ENCODE assay signal across 9 mouse cellular contexts in the genomic region with DNA sequence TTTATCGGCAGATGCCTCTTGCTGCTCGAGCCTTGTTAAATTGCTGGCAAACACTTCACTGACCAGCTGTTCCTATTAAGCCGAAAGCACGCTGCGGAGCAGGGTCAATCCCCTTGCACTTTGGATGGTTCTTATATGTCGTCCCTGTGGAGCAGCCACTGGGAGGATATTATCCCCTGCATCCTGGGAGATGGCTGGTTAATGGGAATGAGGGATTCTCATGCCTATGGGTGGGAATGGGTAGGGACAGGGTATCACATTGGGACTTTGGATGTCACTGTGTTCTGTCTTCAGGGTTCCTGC.
DNase-seq lines count a peak whose midpoint lies in the region; ATAC-seq and TF ChIP-seq lines count a peak whose summit lies in the region.
"Had no signal": no experiment of that assay in that cellular context is flagged by ENCODE, and none has a peak within 500 bp of the region (broad histone marks: within the 10 kb centered on the region; RNA-seq: fewer than 3 reads in every experiment).

No protein-coding gene starts in this region.

- no peak for TF ChIP-seq CTCF in intestine, postnatal 0 days (IDR thresholded peaks at IDR 0.05; ENCODE audit: low read depth)
- no peak for TF ChIP-seq CTCF in kidney, postnatal 0 days (IDR thresholded peaks at IDR 0.05; ENCODE audit: low read depth)

- H3K27ac ChIP-seq in intestine, embryonic 15.5 days = no peak overlapping the region
- no peak overlapping the region for H3K27ac ChIP-seq in intestine, postnatal 0 days (ENCODE audit: low read depth, low read length)
- peak overlapping the region; percentile 43 for H3K27ac ChIP-seq in forebrain, embryonic 12.5 days
- no peak overlapping the region for H3K27ac ChIP-seq in kidney, postnatal 0 days
- no peak overlapping the region for H3K27ac ChIP-seq in midbrain, embryonic 16.5 days (ENCODE audit: low read length)
- H3K27ac ChIP-seq: limb, embryonic 12.5 days had no signal

- no peaks in the 10 kb centered on the region for H3K4me1 ChIP-seq in intestine, embryonic 15.5 days (replicated peaks)
- H3K4me1 ChIP-seq in intestine, postnatal 0 days (replicated peaks; ENCODE audit: control insufficient read depth, insufficient read depth, low read length) = no peaks in the 10 kb centered on the region
- peaks cover 33% of the 10 kb centered on the region for H3K4me1 ChIP-seq in forebrain, embryonic 12.5 days
- H3K4me1 ChIP-seq in kidney, postnatal 0 days (replicated peaks; ENCODE audit: insufficient read depth, low read length) = no peaks in the 10 kb centered on the region
- H3K4me1 ChIP-seq in midbrain, embryonic 16.5 days (ENCODE audit: control insufficient read depth, insufficient read depth, low read length) = peaks cover 11% of the 10 kb centered on the region

- H3K9ac ChIP-seq in intestine, embryonic 15.5 days = no peak overlapping the region
- H3K9ac ChIP-seq in intestine, postnatal 0 days (ENCODE audit: low read depth, low read length) = no peak overlapping the region
- no peak overlapping the region for H3K9ac ChIP-seq in forebrain, embryonic 12.5 days
- H3K9ac ChIP-seq in kidney, postnatal 0 days (ENCODE audit: low read depth, low read length) = no peak overlapping the region
- no peak overlapping the region for H3K9ac ChIP-seq in midbrain, embryonic 16.5 days (ENCODE audit: low read depth, low read length)
- H3K9ac ChIP-seq: limb, embryonic 12.5 days had no signal

- no peaks in the 10 kb centered on the region for H3K36me3 ChIP-seq in intestine, embryonic 15.5 days
- H3K36me3 ChIP-seq in intestine, postnatal 0 days (ENCODE audit: control insufficient read depth, insufficient read depth) = no peaks in the 10 kb centered on the region
- no peaks in the 10 kb centered on the region for H3K36me3 ChIP-seq in forebrain, embryonic 12.5 days (replicated peaks)
- H3K36me3 ChIP-seq in kidney, postnatal 0 days (ENCODE audit: insufficient read depth, low read length) = no peaks in the 10 kb centered on the region
- H3K36me3 ChIP-seq in midbrain, embryonic 16.5 days (ENCODE audit: control insufficient read depth, insufficient read depth, low read length) = no peaks in the 10 kb centered on the region
- H3K36me3 ChIP-seq: limb, embryonic 12.5 days had no signal

- no peaks in the 10 kb centered on the region for H3K27me3 ChIP-seq in intestine, embryonic 15.5 days (replicated peaks)
- no peaks in the 10 kb centered on the region for H3K27me3 ChIP-seq in intestine, postnatal 0 days (replicated peaks; ENCODE audit: control insufficient read depth, insufficient read depth, low read length)
- no peaks in the 10 kb centered on the region for H3K27me3 ChIP-seq in forebrain, embryonic 12.5 days
- no peaks in the 10 kb centered on the region for H3K27me3 ChIP-seq in kidney, postnatal 0 days (ENCODE audit: insufficient read depth, low read length)
- H3K27me3 ChIP-seq in midbrain, embryonic 16.5 days (ENCODE audit: control insufficient read depth, insufficient read depth, low read depth, low read length) = no peaks in the 10 kb centered on the region
- H3K27me3 ChIP-seq: limb, embryonic 12.5 days had no signal

- H3K9me3 ChIP-seq in intestine, embryonic 15.5 days = no peaks in the 10 kb centered on the region
- no peaks in the 10 kb centered on the region for H3K9me3 ChIP-seq in intestine, postnatal 0 days (ENCODE audit: control insufficient read depth)
- no peaks in the 10 kb centered on the region for H3K9me3 ChIP-seq in forebrain, embryonic 12.5 days
- no peaks in the 10 kb centered on the region for H3K9me3 ChIP-seq in kidney, postnatal 0 days (replicated peaks; ENCODE audit: low read length)
- H3K9me3 ChIP-seq in midbrain, embryonic 16.5 days (replicated peaks; ENCODE audit: control insufficient read depth, low read length, poor library complexity, severe bottlenecking) = no peaks in the 10 kb centered on the region
- H3K9me3 ChIP-seq: limb, embryonic 12.5 days had no signal

- no peak for ATAC-seq in intestine, embryonic 15.5 days
- ATAC-seq in intestine, postnatal 0 days = no peak
- peak; percentile 62 for ATAC-seq in forebrain, embryonic 12.5 days (ENCODE audit: low FRiP score)
- ATAC-seq in kidney, postnatal 0 days (replicated peaks; ENCODE audit: low FRiP score, low read depth) = peak; percentile 69
- peak; percentile 19; the same call in 1 of the 2 replicates for ATAC-seq in midbrain, embryonic 16.5 days

- WGBS in intestine, embryonic 15.5 days = 44% methylated on average over 6 of the region's 6 CpGs
- WGBS in intestine, postnatal 0 days = 64% methylated on average over 6 of the region's 6 CpGs
- WGBS in forebrain, embryonic 12.5 days = 27% methylated on average over 6 of the region's 6 CpGs
- WGBS in kidney, postnatal 0 days = 23% methylated on average over 6 of the region's 6 CpGs
- WGBS in midbrain, embryonic 16.5 days = 7% methylated on average over 6 of the region's 6 CpGs

- H3K4me3 ChIP-seq in intestine, embryonic 15.5 days (replicated peaks) = no peak overlapping the region
- H3K4me3 ChIP-seq in intestine, postnatal 0 days (ENCODE audit: low read depth, low read length) = no peak overlapping the region
- no peak overlapping the region for H3K4me3 ChIP-seq in forebrain, embryonic 12.5 days (replicated peaks)
- no peak overlapping the region for H3K4me3 ChIP-seq in kidney, postnatal 0 days (replicated peaks; ENCODE audit: low read depth, low read length)
- no peak overlapping the region for H3K4me3 ChIP-seq in midbrain, embryonic 16.5 days (ENCODE audit: low read depth, low read length)
- H3K4me3 ChIP-seq: limb, embryonic 12.5 days had no signal

- peak overlapping the region; percentile 14; the same call in 1 of the 2 replicates for H3K4me2 ChIP-seq in intestine, embryonic 15.5 days (replicated peaks)
- no peak overlapping the region for H3K4me2 ChIP-seq in intestine, postnatal 0 days (replicated peaks; ENCODE audit: low read depth)
- 0 out of 2 replicates have a peak overlapping the region, but pooled peaks have one; percentile 8 for H3K4me2 ChIP-seq in forebrain, embryonic 12.5 days
- 0 out of 2 replicates have a peak overlapping the region, but pooled peaks have one; percentile 7 for H3K4me2 ChIP-seq in kidney, postnatal 0 days (ENCODE audit: low read length)
- H3K4me2 ChIP-seq in midbrain, embryonic 16.5 days (ENCODE audit: low read length) = peak overlapping the region; percentile 34
- H3K4me2 ChIP-seq: limb, embryonic 12.5 days had no signal

- DNase-seq in kidney, postnatal 0 days (ENCODE audit: low spot score) = peak; percentile 86
- DNase-seq in layer of hippocampus, adult 8-10 months (ENCODE audit: low spot score in 2 of 2) = no peak
- no peak for DNase-seq in thymus, postnatal 14 days
- no peak for DNase-seq in right cerebral cortex, adult 2 months (ENCODE audit: low spot score in 2 of 2)

Comparison
In these comparisons a context has a peak if more than half of its experiments do, and no peak if none do; other contexts are left out.
1. ATAC-seq: peak in forebrain, embryonic 12.5 days (single experiment), kidney, postnatal 0 days (single experiment) and midbrain, embryonic 16.5 days (single experiment); none in intestine, embryonic 15.5 days (single experiment) and intestine, postnatal 0 days (single experiment).